Mouse (Mus musculus): ENCODE results near the gene Foxn3.

DNA sequence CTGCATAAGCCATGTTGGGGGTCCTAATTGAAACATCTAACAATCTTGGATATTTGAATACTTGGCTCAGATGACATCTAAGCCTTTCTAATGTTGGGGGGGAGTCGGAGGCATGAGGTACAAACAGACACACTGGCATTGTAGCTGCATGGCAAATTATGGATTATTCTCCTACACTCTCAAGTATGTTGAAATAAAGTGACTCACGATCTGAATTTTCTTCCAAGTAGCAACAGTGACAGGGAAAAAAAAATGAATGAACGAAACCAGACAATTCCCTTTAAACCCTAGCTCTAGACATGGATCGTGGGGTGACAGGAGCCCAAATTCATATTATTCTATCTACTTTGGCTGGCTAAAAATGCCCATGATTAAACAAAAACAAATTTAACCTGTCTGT lies 178.3 kb downstream of the Foxn3 start:
- TF ChIP-seq POLR2A (IDR thresholded peaks at IDR 0.05; ENCODE audit: insufficient read length, low read depth) (no peak), E2F4 (IDR thresholded peaks at IDR 0.05; ENCODE audit: insufficient read depth) (no peak), MYOG (IDR thresholded peaks at IDR 0.05; ENCODE audit: control insufficient read depth in 1 of 3, insufficient read depth in 1 of 3, insufficient read length in 2 of 3, low read depth in 2 of 3) (no peak), MAX (IDR thresholded peaks at IDR 0.05; ENCODE audit: low read depth) (no peak), USF1 (IDR thresholded peaks at IDR 0.05; ENCODE audit: low read depth) (no peak), TCF12 (IDR thresholded peaks at IDR 0.05; ENCODE audit: insufficient read depth, poor library complexity, severe bottlenecking) (no peak), POLR2AphosphoS2 (IDR thresholded peaks at IDR 0.05; ENCODE audit: insufficient read length, low read depth) (no peak), MYOD1 (IDR thresholded peaks at IDR 0.05; ENCODE audit: control insufficient read depth in 1 of 3, insufficient read length in 2 of 3, low read depth in 2 of 3) (no peak)

Data from myocyte (in vitro differentiated cells).